Mouse (Mus musculus) lung, postnatal 25 days (tissue): Measurements from ENCODE around the gene Slc7a6.

Source experiments
- DNase-seq: peaks from one replicate; pipeline ENCODE4 v3.0.0; 2022; ENCODE audit warnings: low spot score

The Slc7a6 gene

DNA sequence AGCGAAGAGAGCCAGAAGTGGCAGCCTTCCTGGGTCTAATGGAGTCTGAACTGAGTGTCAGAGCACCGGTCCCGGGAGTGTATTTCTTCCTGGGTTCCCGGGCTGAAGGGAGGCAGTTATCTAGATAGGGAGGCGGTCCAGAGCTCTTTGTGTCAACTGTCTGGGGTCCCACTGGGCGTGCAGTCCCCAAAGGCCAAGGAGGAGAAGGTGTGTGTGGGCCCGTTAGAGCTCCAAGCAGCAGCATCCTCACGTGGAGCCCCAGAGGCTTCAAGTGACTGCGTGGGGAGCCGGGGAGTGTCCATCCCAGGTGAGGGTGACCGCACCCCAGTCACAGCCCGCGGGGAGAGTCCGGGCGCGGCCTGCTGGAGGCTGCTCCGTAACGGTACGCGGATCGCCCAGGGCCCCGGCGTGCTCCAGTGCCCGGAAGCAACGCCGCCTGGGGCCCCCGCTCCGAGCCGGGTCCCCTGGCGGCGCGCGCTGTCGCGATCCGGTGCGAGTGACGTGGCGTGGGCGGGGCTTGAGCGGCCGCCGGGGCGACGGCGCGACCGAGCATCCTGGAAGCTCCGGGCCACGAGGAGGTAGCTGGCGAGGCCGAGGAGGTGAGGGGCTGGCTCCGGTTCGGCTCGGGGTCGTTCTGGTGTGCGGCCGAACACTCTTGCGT, at the start of gene Slc7a6:
Gene Slc7a6 (plus strand): TSS at position 502 of the 661 bp plus-strand sequence.
- DNase-seq: peak; percentile 86

GRCm38 (mm10) chr8:106123443-106123842, 45.2 kb upstream of the Slc7a6 start:
- DNase-seq: no peak

DNA sequence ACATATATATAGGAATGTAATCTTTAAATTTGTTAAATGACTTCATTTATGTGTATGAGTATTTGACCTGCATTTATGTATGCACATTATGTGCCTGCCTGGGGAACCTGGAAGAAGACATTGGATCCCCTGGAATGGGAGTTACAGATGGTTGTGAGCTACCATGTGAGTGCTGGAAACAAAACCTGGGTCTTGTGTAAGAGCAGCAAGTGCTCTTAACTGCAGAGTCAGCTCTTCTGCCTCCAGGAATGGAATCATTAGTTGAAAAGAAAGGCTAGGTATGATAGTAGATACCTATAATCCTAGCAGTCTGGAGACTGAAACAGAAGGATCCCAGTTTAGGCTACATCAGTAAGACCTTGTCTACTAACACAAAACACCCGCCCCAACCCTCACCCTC, 42.6 kb upstream of the Slc7a6 start:
- DNase-seq: no peak

DNA sequence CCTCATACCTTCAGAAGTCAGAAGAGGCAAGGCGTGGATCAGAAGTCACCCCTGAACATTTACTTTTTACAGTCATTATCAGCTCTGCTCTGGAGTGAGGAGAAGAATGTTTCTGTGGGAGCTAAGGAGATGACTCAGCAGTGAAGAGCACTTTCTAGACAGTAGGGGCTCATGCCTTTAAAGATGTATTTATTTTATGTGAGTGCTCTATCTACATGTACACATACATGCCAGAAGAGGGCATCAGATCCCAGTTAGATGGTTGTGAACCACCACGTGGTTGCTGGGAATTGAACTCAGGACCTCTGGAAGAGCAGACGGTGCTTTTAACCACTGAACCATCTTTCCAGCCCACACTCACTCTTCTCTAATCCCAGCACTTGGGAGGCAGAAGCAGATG, 41.6 kb upstream of the Slc7a6 start:
- peak; percentile 32 for DNase-seq

GRCm38 (mm10) chr8:106127882-106128410, 40.7 kb upstream of the Slc7a6 start:
- DNase-seq: no peak

- no peak for DNase-seq
These were observed 39.3 kb upstream of the Slc7a6 start for GRCm38 (mm10) chr8:106129232-106129930.

GRCm38 (mm10) chr8:106129997-106130396, 38.7 kb upstream of the Slc7a6 start:
- no peak for DNase-seq

DNA sequence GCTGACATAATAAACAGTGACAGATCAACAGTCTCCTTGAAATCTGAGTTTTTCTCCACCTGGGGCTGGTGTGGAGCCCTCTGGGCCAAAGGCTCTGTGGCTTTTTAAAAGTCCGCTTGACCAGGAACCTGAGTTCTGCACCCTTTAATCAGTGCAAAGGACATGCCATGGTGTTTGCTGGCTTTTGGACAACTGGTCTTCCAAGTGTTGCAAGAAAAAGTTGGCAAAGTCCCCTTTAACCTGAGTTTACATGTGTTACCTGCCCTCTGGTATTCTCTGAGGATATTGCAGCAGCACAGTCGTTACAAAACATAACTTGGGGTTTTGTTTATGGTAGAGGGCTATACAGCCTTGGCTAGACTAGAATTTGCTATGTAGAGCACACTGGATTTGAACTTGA, 38.2 kb upstream of the Slc7a6 start:
- DNase-seq: no peak

- DNase-seq: no peak
These were observed 37.6 kb upstream of the Slc7a6 start for GRCm38 (mm10) chr8:106131021-106131420.

- DNase-seq: no peak
These were observed 37.0 kb upstream of the Slc7a6 start for GRCm38 (mm10) chr8:106131488-106132222.

DNA sequence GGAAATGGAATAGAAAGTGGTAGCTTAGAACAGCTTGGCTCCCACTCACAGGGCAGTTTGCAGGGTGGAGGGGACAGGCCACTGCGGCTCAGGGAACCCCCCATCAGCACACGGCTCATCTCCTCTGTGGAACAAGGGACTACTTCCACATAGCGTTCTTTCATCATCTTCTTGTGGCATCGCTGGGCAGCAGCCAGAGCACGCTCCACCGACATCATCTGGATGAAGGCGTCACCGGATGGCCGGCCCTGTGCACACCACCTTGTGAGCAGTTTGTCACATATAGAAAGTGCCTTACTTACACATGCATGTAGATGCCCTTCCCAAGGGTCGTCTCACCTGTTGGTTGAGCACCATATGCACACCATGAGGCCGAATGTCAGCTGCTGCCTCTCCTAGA, 36.3 kb upstream of the Slc7a6 start:
- no peak for DNase-seq

DNA sequence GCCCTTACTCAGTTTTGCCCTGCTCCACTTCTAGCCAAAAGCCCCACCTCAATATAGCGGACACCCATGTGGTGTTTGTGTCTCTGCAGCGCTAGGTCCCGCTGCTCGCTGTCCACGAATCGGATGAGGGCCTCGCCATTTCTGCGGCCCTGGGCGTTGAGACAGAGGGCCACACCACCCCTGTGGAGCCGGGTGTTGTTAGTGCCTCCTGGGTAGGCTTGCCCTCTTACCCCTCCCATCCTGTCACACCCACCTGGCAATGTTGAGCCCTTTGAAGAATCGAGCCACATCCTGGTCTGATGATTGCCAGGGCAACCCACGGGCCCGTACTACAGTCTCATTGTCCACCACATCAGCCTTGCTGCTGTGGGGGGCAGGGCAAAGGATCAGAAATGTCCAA, 35.1 kb upstream of the Slc7a6 start:
- no peak for DNase-seq

GRCm38 (mm10) chr8:106133946-106134345, 34.7 kb upstream of the Slc7a6 start:
- DNase-seq: no peak

DNA sequence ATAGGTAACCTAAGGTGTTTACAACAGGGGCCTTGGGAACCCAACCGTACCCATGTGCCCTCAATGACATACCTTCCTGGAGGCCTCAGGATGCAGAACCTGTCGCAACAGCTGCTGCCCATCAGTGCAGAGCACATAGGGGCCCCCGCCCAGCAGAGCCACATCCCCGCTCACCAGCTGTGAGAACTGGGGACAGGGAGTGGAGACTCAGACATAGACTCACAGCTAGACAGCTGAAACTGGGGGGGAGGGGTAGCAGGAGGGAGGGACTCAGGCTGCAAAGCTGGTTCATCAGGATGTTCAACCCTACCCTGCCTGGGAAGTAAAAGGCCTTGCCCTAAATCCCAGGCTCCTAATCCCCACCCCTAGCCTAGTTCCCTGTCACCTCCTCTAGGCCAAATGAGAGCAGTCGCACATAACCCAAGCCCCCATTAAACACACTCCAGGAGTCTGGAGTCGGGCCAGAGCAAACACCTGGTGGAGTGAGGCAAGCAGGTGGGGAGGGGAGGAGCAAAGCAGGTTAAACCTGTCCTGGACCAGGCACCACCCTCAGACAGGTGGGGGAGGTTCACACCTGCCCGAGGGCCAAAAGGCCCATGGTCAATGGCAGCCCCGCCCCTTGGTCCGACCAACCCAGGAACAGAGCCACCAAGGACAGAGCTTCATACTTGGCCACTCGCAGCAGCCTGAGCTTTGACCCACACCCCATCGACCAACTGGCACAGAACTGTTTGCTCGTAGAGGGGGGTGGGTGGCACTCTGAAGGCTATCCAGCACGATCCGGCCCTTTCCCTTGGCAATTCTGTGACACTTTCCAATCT, 33.7 kb upstream of the Slc7a6 start:
- DNase-seq: peak; percentile 94

DNA sequence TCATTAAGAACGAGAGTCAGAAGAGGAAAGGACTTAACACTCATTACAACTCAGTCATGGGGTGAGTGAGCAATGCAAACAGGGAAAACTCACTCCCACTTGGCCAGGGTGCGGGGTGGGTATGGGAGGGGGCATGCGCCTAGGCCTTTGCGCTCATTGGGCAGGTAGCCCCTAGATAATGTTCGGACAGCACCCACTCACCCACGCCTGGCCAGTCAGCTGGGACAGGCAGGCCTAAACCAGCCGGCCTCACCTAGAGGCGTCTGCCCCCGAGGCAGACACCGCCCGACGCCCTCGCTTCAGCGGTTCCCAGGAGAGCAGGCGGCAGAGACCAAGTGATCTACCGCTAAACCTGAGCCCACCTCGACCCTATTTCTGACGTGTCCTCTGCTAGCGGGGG, 33.0 kb upstream of the Slc7a6 start:
- no peak for DNase-seq

DNA sequence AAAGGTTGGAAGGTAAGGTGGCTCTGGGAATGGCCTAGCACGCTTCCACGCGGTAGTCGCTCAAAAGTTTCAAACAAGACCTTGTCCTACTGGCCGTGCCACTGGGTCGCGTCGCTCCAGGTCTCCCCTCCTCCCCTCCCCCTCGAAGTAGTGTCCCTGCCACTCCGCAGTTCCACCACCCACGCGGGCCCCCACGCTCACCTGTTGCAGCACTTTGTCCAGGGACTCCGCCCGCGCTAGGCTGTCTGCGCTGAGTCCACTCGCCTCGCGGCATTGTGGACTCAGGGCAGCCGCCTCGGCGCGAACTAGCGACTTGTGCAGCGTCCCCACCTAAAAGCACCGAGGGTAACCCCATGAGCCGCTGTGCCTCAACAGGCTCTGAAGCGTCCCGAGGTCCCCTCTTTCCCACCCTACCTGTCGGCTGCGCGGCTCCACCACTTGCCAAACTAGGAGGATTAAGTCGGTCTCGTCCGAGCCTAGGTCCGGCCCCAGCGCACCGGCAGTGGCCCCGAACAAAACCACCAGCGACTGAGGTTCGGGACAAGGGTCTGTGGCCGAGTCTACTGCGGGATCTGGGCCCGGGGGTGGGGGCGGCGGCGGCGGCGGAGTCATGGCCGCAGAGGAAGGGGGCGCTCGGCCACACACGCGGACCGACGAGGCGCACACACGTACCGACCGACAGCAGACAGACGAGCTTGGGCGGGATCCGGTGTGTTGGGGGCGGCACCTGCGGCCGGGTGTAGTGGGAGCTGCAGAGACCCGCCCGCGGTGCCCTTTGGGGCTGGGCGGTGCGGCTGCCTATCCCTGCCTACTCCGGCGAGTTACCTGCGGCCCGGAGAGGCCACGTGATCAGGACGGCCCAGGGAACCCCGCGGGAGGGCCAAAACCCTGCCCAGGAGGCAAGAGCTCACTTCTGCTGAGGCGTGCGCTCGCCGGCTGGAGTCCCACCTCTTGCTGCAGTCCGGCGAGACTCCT, 32.2 kb upstream of the Slc7a6 start, which contains the start of gene Esrp2:
Gene Esrp2 (minus strand): TSS at position 819 of the 975 bp plus-strand sequence.
- DNase-seq: peak; percentile 92

DNA sequence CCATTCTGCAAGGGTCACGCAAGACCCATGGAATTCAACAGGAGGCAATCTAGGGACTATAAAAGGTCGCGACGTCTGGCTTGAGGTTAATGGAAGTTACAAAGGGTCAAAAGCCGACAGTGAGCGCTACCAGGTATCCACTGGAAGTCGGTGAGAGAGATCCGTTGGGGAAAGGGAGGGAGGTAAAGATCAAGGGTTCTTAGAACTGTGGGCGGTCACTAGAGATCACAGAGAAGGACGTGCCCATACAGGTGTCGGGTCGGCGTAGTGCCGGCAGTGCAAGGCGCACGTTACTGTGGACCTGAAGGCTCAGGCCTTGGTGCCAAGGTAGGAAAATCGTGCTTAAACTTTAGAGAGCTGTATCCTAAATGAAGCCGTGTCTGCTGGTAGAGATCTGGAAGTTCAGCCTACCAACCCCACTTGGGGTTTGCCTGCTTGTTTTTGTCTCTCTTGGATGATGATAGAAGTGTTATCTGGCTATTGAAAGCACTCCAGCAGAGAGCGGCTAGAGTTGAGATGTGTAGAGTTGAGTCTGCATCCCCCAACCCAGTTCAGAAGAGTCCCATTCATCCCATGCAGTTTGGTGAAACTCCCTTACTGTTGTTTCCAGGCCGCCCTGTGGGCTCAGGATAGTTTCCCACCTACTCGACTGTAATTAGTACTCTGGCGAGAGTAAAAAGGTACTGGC, 31.3 kb upstream of the Slc7a6 start:
- DNase-seq: no peak

DNA sequence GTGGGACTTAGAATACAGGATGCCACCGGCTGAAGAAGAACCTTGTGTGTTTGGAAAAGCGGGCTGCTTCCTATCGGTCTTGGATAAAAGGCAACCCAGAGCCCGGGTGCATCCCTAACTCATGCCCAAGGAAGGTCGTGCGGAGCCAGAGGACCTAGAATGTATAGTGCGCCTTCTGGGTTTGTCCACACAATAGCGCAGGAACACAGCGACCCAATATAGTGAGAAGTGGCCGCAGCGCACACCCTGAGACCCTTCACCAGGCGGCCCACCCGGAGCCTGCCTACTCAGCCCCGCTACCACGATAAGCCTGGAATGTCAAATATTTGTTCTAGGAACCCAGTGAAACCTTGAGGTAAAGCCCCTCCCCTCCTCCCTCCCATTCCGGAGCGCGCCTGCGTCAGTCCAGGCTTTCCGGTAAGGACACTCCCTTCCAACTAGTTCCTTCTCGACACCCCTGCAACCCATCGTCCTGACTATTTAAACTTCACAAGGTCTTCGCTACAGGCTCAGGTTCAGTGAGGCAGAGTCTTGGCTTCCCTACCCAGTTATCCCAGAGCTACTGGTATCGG, 30.7 kb upstream of the Slc7a6 start:
- DNase-seq: peak; percentile 93

DNA sequence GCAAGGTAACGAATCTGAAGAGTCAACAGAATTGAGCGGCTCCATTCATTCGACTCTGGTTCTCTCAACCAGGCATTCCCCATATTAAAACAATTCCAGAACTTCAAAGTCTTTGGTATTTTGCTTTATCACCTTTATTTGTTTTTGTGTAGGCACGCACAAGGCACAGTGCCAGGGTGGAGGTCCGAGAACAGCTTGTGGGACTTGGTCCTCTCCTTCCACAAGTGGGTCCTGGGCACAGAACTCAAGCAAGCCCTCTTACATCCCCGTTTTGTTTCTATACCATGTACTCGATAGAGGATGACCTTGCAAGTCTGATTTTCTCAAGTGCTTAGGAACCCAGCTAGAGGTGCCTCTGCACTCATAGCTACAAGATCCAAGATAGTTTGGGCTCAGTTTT, 30.0 kb upstream of the Slc7a6 start:
- DNase-seq: no peak

- DNase-seq: no peak
These were observed 28.5 kb upstream of the Slc7a6 start for GRCm38 (mm10) chr8:106140191-106140590.
